Mouse (Mus musculus) thymus, postnatal 4 days (tissue): ENCODE measurements at regions not wholly inside any gene's neighbourhood (a gene's known extent, or its start where the extent isn't known, plus 50 kb on each side); places are given as distances from the start of the nearest gene placed in this dataset.
"Not testable (repeated sequence)": the region's sequence is repeated elsewhere in the genome, so short reads cannot be mapped to it uniquely, and the experiment has no call there.

Experiments used
- DNase-seq: peaks from one replicate; pipeline ENCODE4 v3.0.0; 2021

- DNase-seq = no peak
These were observed 189.8 kb upstream of the Hs6st1 start for GRCm38 (mm10) chr1:35878426-35878825.

GRCm38 (mm10) chr1:35879388-35880093 lies 188.7 kb upstream of the Hs6st1 start:
- DNase-seq = no peak

GRCm38 (mm10) chr1:35880562-35881265 lies 187.5 kb upstream of the Hs6st1 start:
- DNase-seq = no peak

GRCm38 (mm10) chr1:35881521-35881920 lies 186.7 kb upstream of the Hs6st1 start:
- DNase-seq = no peak

- no peak for DNase-seq
These were observed 186.1 kb upstream of the Hs6st1 start for GRCm38 (mm10) chr1:35882101-35882500.

- DNase-seq = peak; percentile 15
These were observed 178.3 kb upstream of the Hs6st1 start for GRCm38 (mm10) chr1:35889731-35890499.

GRCm38 (mm10) chr1:35890500-35890900 lies 177.7 kb upstream of the Hs6st1 start:
- no peak for DNase-seq

GRCm38 (mm10) chr1:35899536-35899935 lies 168.7 kb upstream of the Hs6st1 start:
- DNase-seq = no peak

- no peak for DNase-seq
These were observed 164.1 kb upstream of the Hs6st1 start for GRCm38 (mm10) chr1:35904001-35904547.

GRCm38 (mm10) chr1:35913551-35913950 lies 154.6 kb upstream of the Hs6st1 start:
- DNase-seq = no peak

GRCm38 (mm10) chr1:35914175-35914574 lies 154.0 kb upstream of the Hs6st1 start:
- not testable (repeated sequence) for DNase-seq

GRCm38 (mm10) chr1:35915526-35915925 lies 152.7 kb upstream of the Hs6st1 start:
- no peak for DNase-seq

- no peak for DNase-seq
These were observed 148.1 kb upstream of the Hs6st1 start for GRCm38 (mm10) chr1:35919840-35920734.

GRCm38 (mm10) chr1:35924796-35925195 lies 143.4 kb upstream of the Hs6st1 start:
- DNase-seq = no peak

- no peak for DNase-seq
These were observed 142.9 kb upstream of the Hs6st1 start for GRCm38 (mm10) chr1:35925301-35925700.

GRCm38 (mm10) chr1:35926191-35927048 lies 141.8 kb upstream of the Hs6st1 start:
- no peak for DNase-seq

- DNase-seq = no peak
These were observed 141.2 kb upstream of the Hs6st1 start for GRCm38 (mm10) chr1:35927049-35927415.

GRCm38 (mm10) chr1:35930351-35930750 lies 137.8 kb upstream of the Hs6st1 start:
- no peak for DNase-seq

- no peak for DNase-seq
These were observed 137.1 kb upstream of the Hs6st1 start for GRCm38 (mm10) chr1:35931056-35931455.

- no peak for DNase-seq
These were observed 134.7 kb upstream of the Hs6st1 start for GRCm38 (mm10) chr1:35933511-35933910.

GRCm38 (mm10) chr1:35935099-35935651 lies 133.0 kb upstream of the Hs6st1 start:
- DNase-seq = no peak
